Mouse (Mus musculus) monocyte, adult 5-6 weeks (primary cell): ENCODE results near the gene Ifi27. TPM values are rescaled to one million over a fixed set of nuclear protein-coding genes. Genes with fewer than 3 reads are reported as not detected.

Experiments used
- ATAC-seq: fragments of 153-309, 156-312 bp; replicated peaks from 2 replicates; pipeline ENCODE4 v1.8.0; 2017; ENCODE audit warnings: mild to moderate bottlenecking; ENCODE audit not compliant: low TSS enrichment, insufficient number of reproducible peaks, severe bottlenecking, poor library complexity, low FRiP score
- total RNA-seq: library from RNA; stranded (forward); fragments of 200-1000, 200-491, 200-594 nt; gene quantifications from 3 replicates; pipeline ENCODE4 v1.2.3, GENCODE M21; 2017

Gene Ifi27
- total RNA-seq: 33.7 to 72.1 TPM (median 37.1 TPM) in 3 replicates

- peak; percentile 94 for ATAC-seq
Measured at GRCm38 (mm10) chr12:103433986-103434731, at the start of gene Ifi27. Gene Ifi27, plus strand, starts transcription at chr12:103434211.

GRCm38 (mm10) chr12:103388505-103389347 is 45.3 kb upstream of the Ifi27 start, which contains the start of gene Otub2:
Gene Otub2, plus strand, starts transcription at chr12:103388682.
- ATAC-seq: peak; percentile 90

DNA sequence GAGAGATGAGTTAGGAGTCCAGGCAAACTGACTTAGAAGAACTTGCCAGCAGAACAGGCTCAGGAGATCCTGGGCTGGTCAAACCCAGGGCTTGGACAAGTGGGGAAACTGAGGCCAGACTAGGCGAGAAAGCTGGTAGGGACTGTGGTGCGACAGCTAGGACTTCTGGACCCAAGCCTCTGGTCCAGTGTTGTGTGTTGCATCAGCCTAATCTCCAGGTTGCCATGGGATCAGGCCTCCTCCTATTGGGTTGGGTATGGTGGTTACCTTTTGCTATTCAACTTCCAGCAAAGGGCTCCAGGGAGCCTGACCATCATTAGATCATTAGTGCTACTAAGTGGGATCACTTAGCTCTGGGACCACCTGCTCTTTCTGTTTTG is 44.7 kb upstream of the Ifi27 start:
- ATAC-seq: no peak

GRCm38 (mm10) chr12:103389982-103390381 is 44.0 kb upstream of the Ifi27 start:
- ATAC-seq: no peak

DNA sequence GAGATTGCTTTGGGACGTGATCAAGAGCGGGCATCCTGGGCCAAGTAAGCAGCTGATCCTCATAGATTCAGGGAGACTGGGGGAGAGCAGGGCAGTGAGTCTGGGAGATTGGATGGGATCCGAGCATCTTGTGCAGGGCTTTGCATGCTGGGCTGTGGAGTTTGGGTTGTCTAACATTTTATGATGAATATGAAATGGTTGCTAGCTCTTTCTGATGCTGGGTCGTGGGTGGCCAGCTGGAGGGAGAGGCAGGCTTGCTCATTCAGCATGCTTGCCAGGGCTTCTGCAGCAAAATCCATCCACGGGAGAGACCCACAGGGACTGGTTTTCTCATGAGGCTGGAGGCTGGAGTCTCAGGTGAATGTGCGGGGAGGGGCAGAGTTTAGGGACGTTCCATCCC is 42.9 kb upstream of the Ifi27 start:
- no peak for ATAC-seq

DNA sequence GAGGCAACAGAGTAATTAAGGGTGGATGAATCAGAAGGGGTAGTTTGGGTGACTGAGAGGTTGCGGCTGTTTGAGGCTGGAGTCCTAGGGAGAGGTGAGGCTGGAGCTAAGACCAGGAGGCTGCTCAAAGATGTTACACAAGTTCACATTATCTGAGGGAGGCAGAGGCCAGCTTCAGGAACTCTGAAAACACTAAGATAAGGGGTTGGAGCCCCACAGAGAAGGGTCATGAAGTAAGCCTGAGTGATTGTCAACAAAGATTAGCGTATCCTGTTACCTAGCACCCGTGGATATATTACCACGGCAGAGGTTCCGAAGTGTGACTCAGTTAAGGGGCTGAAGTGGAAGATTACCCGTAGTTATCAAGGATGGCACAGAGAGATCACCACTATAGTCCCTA is 40.5 kb upstream of the Ifi27 start:
- ATAC-seq: no peak

- no peak for ATAC-seq
Measured at GRCm38 (mm10) chr12:103395486-103396275, 38.3 kb upstream of the Ifi27 start.

DNA sequence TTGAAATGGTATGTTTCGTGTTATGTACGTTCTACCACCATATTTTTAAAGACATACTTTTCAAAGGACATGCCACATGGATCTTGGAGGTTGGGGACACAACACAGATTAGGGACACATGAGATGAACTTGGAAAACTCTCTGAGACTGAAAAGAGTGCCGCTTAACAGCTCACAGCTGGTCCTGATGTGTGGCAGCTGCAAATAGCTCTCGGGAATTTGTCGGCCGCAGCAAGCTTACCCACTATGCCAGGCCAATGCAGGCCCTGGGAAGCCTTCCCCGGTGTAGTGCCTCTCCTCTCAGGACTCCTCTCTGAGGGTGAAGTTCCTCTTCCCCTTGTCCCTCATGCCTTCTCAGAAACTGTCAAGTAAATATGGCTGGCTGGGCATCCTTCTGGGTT is 37.3 kb upstream of the Ifi27 start:
- ATAC-seq: no peak

GRCm38 (mm10) chr12:103404131-103404530 is 29.9 kb upstream of the Ifi27 start:
- no peak for ATAC-seq

GRCm38 (mm10) chr12:103407720-103408119 is 26.3 kb upstream of the Ifi27 start, which contains the start of gene 9330161L09Rik:
Gene 9330161L09Rik, minus strand, starts transcription at chr12:103407820.
- no peak for ATAC-seq

DNA sequence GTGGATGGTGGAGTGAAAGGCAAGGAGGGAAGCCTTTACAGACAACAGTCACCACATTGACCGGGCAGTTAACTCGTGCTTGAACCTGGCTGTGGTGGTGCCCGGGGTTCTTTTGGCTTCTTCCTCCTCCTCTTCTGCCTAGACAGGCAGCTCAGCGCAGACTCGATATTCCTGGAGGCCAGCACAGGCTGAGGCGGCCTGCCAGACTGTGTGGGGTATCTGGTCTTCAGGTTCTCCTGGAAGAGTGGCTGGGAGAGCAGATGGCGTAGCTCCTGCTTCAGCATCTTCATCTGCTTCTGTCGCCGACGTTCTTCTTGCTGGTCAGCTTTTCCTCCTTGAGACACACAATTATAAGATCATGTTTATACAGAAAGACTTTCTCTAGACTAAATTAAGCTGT is 25.9 kb upstream of the Ifi27 start:
- ATAC-seq: no peak

DNA sequence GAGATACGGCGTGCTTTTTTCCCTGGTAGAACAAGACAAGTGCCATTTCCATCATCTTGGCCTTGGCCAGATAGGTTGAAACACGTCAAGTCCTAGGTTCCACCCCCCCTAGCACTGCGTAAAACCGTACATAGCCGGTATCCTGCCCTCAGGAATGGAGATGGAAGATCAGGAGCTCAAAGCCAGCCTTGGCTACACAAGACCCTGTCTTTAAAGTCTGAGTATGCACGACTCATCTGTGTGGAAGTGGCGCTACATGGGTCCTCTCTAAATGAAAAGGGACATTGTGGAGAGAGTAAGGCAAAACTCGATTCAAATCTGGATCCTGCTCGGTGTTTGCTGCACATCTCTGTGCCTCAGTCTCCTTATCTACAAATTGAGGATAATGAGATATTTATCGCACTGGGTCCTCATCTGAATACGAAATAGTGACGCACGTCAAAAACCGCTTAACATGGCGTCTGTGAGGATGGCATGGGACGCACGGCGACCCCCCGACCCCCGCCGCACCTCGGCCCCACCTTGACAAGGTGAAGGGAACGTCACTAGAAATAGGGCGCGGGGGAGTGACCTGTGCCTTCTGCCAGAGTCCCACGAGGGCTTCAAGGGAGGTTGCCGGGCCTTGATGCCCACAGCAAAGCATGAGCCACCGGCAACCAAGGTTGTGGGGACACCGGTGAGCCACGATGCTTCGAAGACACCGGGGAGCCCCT is 8.8 kb upstream of the Ifi27 start:
- ATAC-seq: no peak

GRCm38 (mm10) chr12:103425729-103426470 is 8.1 kb upstream of the Ifi27 start, which contains the start of gene Ddx24:
Gene Ddx24, minus strand, starts transcription at chr12:103425830.
- peak; percentile 100 for ATAC-seq

DNA sequence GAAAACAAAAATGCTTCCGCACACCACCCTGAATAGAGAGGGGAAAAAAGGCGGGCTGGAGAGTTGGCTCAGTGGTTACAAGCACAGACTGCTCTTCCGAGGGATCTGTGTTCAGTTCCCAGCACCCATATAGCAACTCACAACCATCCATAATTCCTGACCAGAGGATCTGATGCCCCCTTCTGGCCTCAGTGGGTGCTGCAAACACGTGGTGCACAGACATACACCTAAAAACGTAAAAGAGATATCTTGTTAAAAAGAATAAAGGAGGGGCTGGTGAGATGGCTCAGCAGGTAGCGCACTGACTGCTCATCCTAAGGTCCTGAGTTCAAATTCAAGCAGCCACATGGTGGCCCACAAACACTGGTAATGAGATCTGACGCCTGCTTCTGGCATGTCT is 7.3 kb upstream of the Ifi27 start:
- no peak for ATAC-seq

DNA sequence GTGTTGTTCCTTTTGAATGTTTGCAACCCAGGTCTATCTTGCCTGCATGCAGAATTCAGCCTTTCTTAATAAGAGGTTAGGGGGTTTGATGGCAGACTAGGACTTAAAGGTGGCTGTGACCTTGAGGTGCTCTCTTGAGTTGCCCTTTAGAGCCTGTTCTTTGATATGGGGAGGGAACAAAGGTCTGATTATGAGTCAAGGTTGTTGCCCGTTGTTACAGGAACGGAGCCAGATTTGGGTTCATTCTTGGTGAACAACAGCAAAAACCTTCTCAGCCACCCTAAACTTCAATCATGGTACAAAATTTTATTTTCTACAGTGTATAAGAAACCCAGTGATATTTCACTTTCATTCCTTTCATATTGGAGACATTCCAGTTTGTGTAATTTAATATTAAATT is 581 bp upstream of the Ifi27 start:
- no peak for ATAC-seq

DNA sequence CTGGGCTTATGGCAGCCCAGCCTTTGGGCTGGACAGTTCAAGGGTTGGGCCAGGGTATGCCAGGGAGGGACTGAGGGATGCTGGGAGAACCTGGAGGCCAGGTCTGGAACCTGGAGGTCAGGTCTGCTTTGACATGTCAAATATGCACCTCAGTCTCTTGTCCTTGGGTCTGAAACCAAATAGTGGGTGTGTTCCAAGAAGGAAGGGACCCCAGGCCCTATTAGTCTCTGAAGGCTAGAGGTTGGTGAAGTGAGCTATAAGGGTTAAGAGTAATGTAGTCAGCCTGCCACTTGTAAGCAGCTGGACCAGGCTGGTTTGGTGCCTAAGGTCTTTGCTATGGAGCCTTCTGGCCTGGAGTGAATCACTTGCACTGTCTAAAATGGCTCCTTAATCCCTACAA is 850 bp downstream of the Ifi27 start:
- ATAC-seq: no peak

DNA sequence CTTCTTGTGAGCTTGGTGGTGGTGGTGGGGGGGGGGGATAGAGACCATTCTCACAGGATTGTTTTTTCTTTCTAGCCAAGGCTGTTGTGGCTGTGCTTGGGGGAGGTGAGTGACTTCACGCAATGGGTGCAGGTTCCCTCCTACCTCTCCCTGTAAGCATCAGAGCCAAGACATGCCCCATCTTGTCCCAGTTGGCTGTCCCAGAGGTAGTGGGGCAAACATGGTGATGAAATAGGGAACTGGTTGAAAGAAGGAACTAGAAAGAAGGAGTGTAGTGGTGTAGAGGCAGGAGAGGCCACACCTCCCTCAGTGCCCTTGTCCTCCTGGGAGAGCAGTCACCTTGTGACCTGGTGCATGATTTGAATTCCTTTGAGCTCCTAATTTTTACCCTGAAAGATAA is 3.6 kb downstream of the Ifi27 start:
- no peak for ATAC-seq

DNA sequence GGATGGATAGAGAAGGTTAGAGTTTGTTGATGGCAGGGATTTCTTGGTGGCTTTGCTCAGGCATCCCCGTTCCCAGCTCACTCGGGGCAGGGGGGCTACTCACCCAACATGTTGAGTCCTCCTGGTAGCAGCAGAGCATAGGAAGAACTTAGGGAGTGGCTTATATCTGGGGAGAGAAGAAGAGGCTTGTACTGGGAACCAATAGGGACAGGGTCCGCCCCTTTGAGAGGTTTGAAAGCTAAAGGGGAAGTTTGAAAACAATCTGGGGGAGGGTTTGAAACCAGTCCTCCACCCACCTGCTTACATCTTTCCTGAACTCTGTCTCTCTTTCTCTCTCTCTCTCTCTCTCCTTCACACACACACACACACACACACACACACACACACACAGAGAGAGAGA is 9.5 kb downstream of the Ifi27 start, which contains the start of gene Ifi27l2a:
TSS of gene Ifi27l2a (minus strand) at position 157 of the 400 bp plus-strand sequence.
- peak; percentile 67; the same call in 1 of the 2 replicates for ATAC-seq
